Mouse (Mus musculus) R1 (cell line): Measurements from ENCODE around the gene Zfp637.
"Not testable (repeated sequence)": the region's sequence is repeated elsewhere in the genome, so short reads cannot be mapped to it uniquely, and the experiment has no call there.

ENCODE experiments used
- DNase-seq: peaks from one replicate; pipeline ENCODE4 v3.0.0-alpha.2; 2018; ENCODE audit warnings: low read depth, low spot score

Zfp637 gene

DNA sequence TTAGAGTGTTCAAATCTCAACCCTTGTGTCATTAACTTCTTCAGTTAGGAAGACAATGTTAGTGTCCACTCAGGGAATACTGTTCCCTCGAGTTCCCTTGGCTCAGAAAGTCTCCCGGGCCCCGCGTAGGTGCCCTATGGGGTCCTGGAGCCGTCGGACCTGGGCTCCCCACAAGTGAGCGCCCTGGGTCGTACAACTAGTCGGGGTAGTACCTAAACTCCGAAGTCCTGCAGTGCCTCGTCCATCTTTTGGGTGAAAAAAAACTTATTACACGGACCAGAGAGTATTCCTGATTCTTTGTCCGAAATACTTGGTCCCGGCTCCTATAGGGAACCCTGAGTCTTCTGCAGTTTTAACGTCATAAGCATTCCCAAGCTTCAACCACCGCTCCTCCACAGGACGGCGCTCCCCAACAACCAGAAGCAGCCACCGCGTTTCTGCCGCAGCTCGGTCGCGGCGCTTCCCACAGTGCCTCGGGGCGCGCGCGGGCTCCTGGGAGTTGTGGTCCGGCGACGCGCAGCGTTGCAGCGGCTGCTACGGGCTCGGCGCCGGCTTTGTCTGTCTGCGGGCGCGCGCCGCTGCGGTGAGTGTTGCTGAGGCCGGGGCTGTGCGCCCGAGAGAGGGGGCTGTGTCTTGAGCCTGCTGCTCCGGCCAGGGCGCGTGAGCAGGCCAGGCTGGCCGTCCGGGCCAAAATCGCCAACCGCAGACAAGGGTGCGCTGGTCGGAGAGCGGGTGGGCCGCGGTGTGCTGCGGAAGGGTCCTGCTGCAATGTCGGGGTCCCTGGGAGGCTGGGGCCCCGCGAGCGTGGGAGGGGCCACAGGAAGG is at the start of gene Zfp637:
Gene Zfp637, plus strand, starts transcription at position 495 of the 825 bp plus-strand sequence.
- DNase-seq = peak; percentile 94

DNA sequence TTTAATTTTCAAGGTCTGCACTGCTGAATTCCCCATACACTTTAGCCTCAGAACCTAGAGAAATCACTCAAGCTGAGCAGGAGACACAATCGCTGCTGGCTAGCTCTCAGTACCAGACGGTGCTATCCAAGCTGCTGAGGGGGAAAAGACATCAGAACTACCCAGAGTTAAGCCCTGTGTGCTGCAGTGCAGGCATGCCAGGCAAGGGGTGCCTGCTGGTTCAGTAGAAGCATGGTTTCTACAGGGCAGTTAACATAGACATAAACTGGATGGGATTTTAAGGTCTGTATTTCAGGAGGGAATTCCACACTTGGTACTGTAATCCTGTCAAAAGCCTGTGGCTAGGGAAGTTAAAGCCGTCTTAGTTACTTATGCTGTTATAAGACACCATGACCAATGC is 45.7 kb upstream of the Zfp637 start:
- DNase-seq = no peak

DNA sequence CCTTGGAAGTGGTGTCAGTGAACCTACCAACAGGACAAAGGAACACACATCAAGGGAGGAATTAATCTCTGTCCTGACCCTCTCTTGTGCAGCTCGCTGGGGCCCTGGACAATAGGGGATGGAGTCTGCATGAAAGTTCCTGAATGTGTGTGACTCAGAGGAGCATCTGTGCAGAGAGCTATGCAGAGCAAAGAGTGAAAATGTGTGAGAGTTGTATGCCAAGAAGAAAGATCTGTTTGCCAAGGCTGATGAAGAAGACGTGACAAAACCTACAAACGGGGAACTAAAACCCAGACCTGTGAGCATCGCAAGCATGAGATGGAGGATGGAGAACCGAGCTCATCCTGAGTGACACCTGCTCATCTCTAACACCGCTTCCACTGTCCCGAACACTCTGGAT is 40.2 kb upstream of the Zfp637 start:
- no peak for DNase-seq

DNA sequence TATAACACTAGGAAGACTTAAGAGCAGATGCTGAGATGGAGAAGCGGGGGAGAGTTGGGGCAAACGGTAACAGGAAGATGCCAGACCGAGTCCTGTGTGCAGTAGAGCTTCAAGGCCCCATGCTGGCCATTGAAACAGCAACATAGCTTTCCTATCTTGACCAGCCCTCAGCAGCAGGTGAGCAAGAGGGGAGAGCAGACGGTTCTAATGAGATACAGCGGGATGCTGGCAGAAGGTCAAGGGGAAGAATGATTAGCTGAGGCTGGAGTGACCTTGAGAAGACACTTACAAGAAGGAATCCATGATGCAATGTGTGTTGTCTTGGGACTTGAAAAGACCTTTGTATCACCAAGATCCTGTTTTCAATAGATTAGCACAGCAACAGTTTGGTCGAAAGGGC is 39.2 kb upstream of the Zfp637 start:
- DNase-seq = no peak

DNA sequence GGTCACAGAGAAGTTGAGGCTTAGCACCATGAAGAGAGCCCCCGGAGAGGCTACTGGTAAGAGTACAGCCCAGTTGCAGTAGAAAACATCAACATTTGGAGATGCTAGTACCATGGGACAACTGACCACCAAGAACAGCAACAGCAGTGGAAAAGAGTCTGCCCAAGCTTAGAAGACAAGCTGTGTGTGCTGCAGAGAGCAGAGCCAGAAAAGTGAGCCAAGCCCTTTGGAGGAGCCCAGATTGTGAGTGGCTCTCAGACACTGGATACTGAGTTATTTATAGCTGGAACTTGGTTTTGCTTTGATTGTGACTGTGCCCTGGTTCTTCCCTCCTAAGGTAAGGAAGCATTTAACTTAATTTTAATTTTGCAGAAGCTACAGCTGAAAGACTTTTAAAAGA is 33.2 kb upstream of the Zfp637 start:
- DNase-seq = no peak

DNA sequence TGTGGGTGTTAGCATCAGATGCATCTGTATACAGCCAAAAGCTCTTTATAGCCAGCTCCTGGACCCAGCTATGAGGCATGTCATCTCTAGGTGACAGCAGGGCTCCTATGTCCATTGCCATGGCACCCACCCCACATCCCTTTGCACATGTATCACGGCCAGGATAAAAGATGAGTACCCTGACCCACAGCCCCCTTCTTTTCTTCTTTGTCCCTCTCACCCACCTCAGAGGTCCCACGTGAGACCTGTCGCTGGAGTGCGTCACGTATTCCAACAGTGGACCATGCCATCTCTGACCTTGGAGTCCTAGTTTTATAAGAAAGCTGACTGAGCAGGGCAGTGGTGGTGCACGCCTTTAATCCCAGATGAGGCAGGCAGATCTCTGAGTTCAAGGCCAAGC is 31.2 kb upstream of the Zfp637 start:
- DNase-seq = no peak

DNA sequence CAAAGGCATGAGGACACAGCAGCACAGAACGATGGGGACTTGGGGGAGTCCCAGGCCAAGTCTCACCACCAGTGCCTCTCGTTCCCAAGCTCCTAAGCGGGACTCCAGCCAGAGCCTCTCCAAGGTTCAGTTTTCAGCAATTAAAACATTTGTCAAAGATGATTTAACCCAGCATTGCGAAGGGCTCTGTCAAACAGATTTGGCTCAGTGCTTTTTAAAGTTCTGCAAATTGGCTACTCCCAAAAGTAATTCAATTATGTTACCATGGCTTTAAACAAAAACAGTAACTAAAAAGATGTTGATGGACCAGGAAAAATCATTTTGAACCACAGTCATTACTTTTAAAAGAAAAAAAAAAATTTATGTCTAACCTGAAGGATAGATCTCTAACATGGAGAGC is 30.3 kb upstream of the Zfp637 start:
- no peak for DNase-seq

DNA sequence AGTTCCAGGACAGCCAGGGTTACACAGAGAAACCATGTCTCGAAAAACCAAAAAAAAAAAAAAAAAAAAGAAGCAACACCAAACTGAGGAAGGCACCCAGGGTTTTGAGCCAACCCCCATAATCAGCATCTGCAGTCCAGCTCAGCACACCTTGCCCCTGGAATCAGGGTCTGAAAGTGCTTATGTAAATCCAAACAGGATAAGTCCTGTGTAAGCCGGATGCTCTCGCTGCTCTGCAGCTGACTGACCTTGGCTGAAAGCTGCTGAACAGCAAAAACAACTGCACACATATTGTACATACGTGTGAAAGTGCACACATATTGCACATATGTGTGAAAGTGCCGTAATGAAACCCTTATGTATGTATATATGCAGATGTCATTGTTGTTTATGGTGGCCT is 29.7 kb upstream of the Zfp637 start:
- peak; percentile 48 for DNase-seq

DNA sequence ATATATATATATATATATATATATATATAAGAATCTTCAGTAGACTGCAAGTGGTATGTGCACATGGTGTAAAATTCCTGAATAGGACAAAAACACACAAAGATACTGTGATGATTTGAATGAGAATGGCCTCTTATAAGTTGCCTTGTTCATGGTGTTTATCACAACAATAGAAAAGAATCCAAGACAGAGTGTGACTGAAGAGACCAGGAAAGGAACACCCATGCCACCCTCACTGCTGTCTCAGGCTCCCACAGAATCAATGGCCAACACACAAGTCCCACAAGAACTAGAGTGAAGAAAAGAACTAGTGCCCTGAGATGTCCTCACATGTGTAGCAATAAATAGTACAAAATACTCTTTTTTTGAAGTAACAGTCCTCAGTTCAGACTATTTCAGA is 26.3 kb upstream of the Zfp637 start:
- peak; percentile 51 for DNase-seq

DNA sequence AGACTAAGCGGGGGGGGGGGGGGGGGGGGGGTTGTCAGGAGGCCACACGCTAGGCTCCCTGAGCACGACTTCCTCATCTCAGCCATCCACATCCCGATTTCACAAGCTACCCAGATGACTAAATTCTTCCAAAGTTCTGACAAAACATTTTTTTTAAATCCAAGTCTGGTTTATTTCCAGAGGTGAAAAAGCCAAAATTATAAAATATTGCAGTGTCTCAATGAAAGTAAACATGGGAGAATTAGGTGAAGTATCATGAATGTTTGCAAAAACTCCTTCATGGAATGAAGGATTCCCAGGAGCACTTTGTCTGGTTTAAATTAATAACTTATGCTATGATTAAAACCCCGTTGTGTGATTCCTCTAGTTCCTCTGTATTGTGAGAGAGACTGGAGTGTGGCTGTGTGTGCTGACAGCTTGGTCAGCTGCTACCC is 23.9 kb upstream of the Zfp637 start:
- no peak for DNase-seq

DNA sequence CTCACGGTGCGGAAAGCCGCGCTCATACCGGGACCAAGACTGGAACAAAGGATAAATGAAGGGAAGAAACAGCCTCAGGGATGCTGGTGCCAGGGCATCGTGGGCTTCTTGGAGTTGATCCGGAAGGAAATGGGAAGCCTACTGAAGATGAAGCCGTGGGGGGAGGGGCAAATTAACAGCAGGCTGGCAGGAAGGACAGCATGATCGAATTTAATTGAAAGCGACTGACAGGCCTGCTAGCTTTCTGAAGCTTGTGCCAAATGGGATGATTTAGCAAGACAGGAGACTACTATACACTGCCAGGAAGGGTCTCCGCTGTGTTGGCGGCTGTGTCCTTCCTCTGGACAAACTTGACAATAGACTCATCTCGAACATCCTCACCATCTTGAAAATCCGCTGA is 20.7 kb upstream of the Zfp637 start:
- no peak for DNase-seq

DNA sequence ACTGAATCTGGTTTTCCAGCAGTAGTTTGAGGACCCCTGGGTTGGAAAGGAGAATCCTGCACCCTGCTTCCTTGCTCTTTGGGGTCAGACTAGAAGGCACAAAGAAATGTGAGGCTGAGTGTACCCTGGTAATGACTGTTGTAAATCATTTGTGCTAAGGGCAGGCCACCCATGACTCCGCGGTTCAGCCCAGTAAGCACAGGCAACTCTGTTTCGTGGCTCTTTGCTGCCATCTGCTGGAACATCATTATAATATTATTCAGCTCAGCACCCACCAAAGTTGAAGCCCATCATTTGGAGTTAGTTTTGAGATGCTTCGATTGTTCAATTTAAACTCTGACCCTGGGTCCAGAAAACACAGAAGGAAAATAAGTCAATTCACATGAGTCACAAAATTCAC is 15.6 kb upstream of the Zfp637 start:
- DNase-seq = peak; percentile 67

DNA sequence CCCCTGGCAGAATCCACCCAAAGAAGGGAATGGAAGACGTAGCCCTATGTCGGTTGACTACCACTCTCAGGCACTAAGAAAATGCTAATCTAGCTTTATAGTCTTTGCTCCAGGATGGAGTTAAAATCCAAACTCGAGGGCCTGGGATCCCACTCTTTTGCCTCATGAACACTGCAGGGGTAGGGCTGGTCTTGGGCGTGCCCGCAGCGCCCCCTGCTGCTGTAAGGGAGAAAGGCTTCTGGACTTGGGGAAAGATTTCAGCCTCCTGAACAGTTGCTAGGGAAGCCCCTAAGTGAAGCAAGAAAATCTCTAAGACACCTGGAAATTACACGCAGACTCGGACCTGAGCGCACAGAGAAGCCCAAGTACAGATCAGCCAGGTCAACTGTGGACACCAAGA is 12.7 kb upstream of the Zfp637 start:
- DNase-seq = peak; percentile 80

DNA sequence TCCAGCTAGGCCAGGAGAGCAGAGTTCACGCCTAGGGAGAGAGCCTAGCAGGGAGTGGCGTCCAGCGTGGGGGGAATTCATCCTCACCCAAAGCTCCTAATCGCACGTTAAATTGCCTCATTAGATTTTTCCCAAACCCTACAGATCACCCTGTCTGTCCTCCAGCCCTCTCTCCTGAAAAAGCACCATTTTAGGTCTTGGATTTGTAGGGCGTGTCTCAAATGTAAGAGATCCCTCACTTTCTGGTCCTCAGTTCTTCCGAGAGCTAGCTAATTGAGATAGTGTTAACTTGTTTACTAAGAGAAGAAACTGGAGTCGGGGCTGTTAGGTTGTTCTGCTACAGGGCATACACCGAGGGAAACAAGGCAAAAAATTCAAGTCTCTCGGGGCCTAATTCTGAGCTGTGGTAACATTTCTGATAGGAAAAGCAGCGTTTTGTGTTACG is 553 bp downstream of the Zfp637 start:
- DNase-seq = no peak

DNA sequence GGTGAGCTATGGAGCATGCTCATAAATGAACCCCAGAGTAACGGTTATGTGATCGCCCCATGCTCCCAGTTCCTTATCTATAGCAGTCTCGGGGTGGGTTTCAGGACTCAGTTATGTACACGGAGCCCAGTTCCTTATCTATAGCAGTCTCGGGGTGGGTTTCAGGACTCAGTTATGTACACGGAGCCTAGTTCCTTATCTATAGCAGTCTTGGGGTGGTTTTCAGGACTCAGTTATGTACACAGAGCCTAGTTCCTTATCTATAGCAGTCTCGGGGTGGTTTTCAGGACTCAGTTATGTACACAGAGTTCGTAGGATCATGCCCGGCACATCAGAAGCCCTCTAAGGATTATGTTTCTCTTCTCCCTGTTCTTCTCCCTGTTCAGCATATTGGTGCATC is 3.6 kb downstream of the Zfp637 start:
- no peak for DNase-seq

DNA sequence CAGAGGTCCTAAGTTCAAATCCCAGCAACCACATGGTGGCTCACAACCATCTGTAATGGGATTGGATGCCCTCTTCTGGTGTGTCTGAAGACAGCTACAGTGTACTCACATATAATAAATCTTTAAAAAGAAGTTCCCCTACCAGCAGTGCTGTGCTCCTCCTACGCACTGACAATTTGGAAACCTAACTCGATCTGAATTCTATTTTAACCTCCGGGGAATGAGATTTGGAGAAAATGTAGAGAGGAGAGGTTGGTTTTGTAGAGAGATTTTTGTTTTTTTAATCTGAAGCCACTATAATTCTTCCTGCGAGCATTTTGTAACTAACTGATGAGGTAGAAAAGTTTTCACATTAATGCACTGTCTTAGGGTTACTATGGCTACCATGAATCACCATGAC is 5.7 kb downstream of the Zfp637 start:
- DNase-seq = not testable (repeated sequence)

DNA sequence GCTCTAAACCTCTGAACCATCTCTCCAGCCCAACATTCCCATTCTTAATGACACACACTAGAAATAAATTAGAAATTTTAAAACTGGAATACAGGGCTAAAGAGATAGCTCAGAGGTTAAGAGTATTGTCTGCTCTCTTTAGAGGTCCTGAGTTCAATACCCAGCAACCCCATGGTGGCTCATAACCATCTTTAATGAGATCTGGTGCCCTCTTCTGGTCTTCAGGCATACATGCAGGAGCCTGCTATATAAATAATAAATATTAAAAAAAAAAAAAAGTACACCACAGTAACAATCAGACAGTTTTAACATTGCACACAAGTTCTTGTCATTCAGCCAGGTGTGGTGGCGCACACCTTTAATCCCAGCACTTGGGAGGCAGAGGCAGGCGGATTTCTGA is 6.8 kb downstream of the Zfp637 start:
- DNase-seq = peak; percentile 45

DNA sequence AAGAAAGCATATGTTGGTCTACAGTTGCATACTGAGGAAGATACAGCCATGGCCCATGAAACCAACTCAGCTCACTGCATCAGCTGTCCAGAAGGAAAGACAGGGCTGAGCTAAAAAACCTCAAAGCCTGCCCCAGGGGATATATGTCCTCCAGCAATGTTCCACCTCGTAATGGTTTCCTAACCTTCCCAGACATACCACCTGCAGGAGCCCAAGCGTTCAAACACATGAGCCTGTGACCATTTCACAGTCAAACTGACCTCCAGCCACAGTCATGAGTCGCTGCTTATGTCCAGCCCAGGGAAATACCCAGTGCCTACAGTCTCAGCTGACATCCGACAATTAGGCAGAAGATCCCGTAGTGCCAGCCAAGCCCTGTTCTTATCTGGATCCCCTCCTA is 7.6 kb downstream of the Zfp637 start:
- no peak for DNase-seq

DNA sequence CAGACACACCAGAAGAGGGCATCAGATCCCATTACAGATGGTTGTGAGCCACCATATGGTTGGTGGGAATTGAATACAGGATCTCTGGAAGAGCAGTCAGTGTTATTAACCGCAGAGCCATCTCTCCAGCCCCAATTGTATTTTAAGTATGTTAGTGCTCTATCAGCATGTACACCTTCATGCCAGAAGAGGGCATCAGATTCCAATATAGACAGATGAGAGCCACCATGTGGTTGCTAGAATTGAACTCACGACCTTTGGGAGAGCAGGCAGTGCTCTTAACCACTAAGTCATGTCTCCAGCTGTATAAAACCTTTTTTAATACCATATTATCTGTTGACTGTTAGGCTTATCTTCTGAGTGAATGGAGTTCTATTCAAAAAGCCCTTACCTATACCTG is 10.8 kb downstream of the Zfp637 start:
- peak; percentile 43 for DNase-seq

DNA sequence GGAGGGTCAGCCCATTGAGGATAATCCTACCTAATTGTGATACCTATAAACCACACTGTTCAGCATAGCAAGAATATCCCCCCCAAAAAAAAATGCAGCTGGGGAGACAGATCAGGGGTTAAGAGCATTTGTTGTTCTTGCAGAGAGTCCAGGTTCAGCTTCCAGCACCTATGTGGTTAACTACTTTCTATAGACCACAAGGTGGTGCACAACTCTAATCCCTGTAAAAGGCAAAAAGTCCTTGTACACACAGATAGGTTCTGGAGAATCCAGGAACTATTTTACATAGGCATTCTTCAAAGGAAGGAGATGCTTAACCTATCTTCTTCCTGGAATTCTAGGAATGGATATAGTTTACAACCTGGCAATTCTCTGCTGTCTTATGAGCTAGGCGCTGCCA is 17.0 kb downstream of the Zfp637 start:
- DNase-seq = peak; percentile 57

DNA sequence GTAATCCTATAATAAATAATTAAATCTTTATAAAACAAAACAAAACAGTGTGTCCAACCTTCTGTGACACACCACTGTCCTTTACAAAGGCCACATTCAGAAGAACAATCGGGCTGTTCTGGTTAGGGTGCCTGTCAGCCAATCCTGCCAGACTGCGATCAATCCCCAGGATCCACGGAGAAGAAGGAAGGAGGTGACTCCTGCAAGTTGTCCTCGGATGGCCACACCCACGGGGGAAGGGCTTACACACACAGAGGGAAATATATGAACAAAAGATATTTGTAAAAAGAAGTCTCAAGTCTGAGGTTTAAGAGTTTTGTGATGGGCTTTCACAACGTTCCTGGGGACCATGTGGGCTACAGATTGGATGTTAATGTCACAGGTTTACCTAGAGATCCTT is 20.9 kb downstream of the Zfp637 start, which contains the start of gene Zfp239:
Gene Zfp239, plus strand, starts transcription at position 253 of the 400 bp plus-strand sequence.
- peak; percentile 52 for DNase-seq

DNA sequence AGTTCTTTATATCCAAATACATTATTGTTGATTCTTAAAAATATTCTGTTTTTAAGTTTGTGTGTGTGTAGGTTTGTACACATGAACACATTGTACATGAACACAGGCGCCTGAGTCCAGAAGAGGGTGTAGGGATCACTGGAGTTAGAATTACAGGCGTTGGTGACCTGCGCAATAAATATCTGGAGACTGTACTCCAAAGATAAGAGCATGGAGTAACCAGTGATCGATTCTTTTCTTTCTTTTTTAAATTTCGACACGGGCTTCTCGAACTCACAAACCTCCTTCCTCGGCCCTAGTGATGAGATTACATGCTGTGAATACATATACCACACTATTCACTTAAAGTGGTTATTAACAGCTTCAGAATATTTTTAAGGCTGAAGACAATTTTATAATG is 21.5 kb downstream of the Zfp637 start:
- DNase-seq = no peak

DNA sequence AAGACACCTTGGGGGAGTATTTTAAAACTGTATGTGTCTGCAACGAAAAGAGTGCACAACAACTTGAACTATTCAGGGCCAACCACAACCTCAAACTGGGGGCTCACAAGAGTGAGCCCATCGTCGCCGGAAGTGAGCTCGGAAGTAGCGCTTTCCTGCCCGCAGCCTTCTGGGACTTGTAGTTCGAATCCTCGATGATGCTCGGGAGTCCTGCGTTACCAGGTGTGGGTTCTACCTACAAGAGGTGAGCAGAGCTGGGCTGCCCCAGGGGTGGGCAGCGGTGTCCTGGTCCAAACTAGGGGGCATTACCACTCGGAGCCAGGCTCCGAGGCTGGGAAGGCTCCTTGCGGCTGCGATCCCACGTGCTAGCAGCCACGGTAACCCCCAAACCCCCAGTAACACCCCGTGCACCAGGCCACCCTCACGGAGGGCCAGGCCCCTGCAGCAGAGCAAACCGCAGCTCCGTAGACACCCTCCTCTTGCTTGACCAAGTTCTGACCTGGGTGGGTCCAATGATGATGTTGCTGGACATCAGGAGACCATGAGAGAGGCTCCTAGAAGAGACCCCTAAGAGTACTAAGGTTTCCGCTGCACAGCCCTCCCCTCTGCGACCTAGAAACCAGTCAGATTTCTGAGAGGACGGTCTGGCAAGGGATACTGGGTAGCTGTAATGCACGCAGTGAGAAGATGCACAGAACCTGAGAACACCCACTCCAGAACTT is 22.1 kb downstream of the Zfp637 start:
- DNase-seq = peak; percentile 88
